Mouse (Mus musculus): Measurements from ENCODE around the gene Tfg.

- TF ChIP-seq CTCF (conservative IDR thresholded peaks at IDR 0.05; ENCODE audit: insufficient read depth, insufficient read length, low read depth, low read length) (no peak), POLR2A (IDR thresholded peaks at IDR 0.05; ENCODE audit: low read depth, low read length) (no peak)
These were observed 1.6 kb downstream of the Tfg start for GRCm38 (mm10) chr16:56715608-56716007.
